In genomic region chr4:129827611-129828010, GRCm38 (mm10) we compare ENCODE assay signal across 19 mouse cellular contexts. TPM values are rescaled to one million over a fixed set of nuclear protein-coding genes. Genes with fewer than 3 reads are reported as not detected.
DNase-seq lines count a peak whose midpoint lies in the region; ATAC-seq and TF ChIP-seq lines count a peak whose summit lies in the region.
"Had no signal": no experiment of that assay in that cellular context is flagged by ENCODE, and none has a peak within 500 bp of the region (broad histone marks: within the 10 kb centered on the region; RNA-seq: fewer than 3 reads in every experiment).

No protein-coding gene starts in this region.

- no peaks in the 10 kb centered on the region for H3K9me3 ChIP-seq in heart, embryonic 14.5 days (ENCODE audit: control insufficient read depth, low read length)
- H3K9me3 ChIP-seq in CH12.LX (replicated peaks; ENCODE audit: low read length) = no peaks in the 10 kb centered on the region
- H3K9me3 ChIP-seq in forebrain, embryonic 11.5 days (ENCODE audit: control insufficient read depth, low read length) = no peaks in the 10 kb centered on the region
- H3K9me3 ChIP-seq: embryonic facial prominence, embryonic 15.5 days; forebrain, embryonic 15.5 days; hindbrain, embryonic 13.5 days; neural tube, embryonic 12.5 days had no signal

- H3K27me3 ChIP-seq in heart, embryonic 14.5 days (ENCODE audit: control insufficient read depth, insufficient read depth, low read length) = no peaks in the 10 kb centered on the region
- H3K27me3 ChIP-seq in CH12.LX (replicated peaks) (no peaks in the 10 kb centered on the region), myocyte (ENCODE audit: control insufficient read depth, insufficient read depth, insufficient read length) (no peaks in the 10 kb centered on the region)
- H3K27me3 ChIP-seq in forebrain, embryonic 11.5 days (ENCODE audit: control insufficient read depth, insufficient read depth, low read length) = no peaks in the 10 kb centered on the region
- H3K27me3 ChIP-seq: embryonic facial prominence, embryonic 15.5 days; forebrain, embryonic 15.5 days; hindbrain, embryonic 13.5 days; neural tube, embryonic 12.5 days had no signal

- H3K27ac ChIP-seq in heart, embryonic 14.5 days (replicated peaks in 1 of 2; ENCODE audit: control insufficient read depth in 1 of 2, insufficient read depth in 1 of 2, low read depth in 2 of 2, low read length in 2 of 2) = peak overlapping the region in 1 of 2 experiments; percentile 54; a peak in 3 of 4 replicates
- H3K27ac ChIP-seq in CH12.LX (ENCODE audit: insufficient read depth, low read depth) = peak overlapping the region; percentile 76
- H3K27ac ChIP-seq in forebrain, embryonic 11.5 days (ENCODE audit: low read depth, low read length) = no peak overlapping the region
- H3K27ac ChIP-seq: embryonic facial prominence, embryonic 15.5 days; forebrain, embryonic 15.5 days; hindbrain, embryonic 13.5 days; neural tube, embryonic 12.5 days had no signal

- TF ChIP-seq POLR2A in CH12.LX (IDR thresholded peaks at IDR 0.05; ENCODE audit: low read depth, low read length) (no peak), myocyte (IDR thresholded peaks at IDR 0.05; ENCODE audit: insufficient read length, low read depth) (no peak)

- no peak for ATAC-seq in heart, embryonic 14.5 days (ENCODE audit: insufficient number of reproducible peaks, insufficient read depth, low FRiP score, low read depth)
- ATAC-seq in forebrain, embryonic 11.5 days (replicated peaks; ENCODE audit: low FRiP score) = no peak
- ATAC-seq: forebrain, embryonic 15.5 days had no signal

- TF ChIP-seq CTCF in CH12.LX (conservative IDR thresholded peaks at IDR 0.05 in 1 of 2, IDR thresholded peaks at IDR 0.05 in 1 of 2; ENCODE audit: low read depth in 2 of 2, low read length in 2 of 2) = no peak

- in situ Hi-C loops in CH12.LX (cut with MboI; ENCODE audit: low pct_ligation_motif_present, low pct_unique_long_range_greater_than_20kb, low sequenced_read_pairs) = no loop called here

- peak overlapping the region; percentile 38 for H3K4me2 ChIP-seq in heart, embryonic 14.5 days (ENCODE audit: low read length)
- H3K4me2 ChIP-seq in CH12.LX (ENCODE audit: insufficient read depth, low read depth, poor library complexity, severe bottlenecking) (peak overlapping the region; percentile 48), myocyte (ENCODE audit: low read depth) (peak overlapping the region; percentile 71)
- H3K4me2 ChIP-seq in forebrain, embryonic 11.5 days (ENCODE audit: low read depth, low read length, severe bottlenecking) = no peak overlapping the region
- H3K4me2 ChIP-seq: embryonic facial prominence, embryonic 15.5 days; forebrain, embryonic 15.5 days; hindbrain, embryonic 13.5 days; neural tube, embryonic 12.5 days had no signal

- peak overlapping the region; percentile 43 for H3K9ac ChIP-seq in heart, embryonic 14.5 days (ENCODE audit: low read length)
- peak overlapping the region; percentile 69 for H3K9ac ChIP-seq in CH12.LX (ENCODE audit: insufficient read depth, low read depth)
- H3K9ac ChIP-seq in forebrain, embryonic 11.5 days (ENCODE audit: low read length) = no peak overlapping the region
- H3K9ac ChIP-seq: embryonic facial prominence, embryonic 15.5 days; forebrain, embryonic 15.5 days; hindbrain, embryonic 13.5 days; neural tube, embryonic 12.5 days had no signal

- H3K4me1 ChIP-seq in heart, embryonic 14.5 days (ENCODE audit: control insufficient read depth in 2 of 2, insufficient read depth in 2 of 2, low read length in 2 of 2) = peaks cover 7 to 62% of the 10 kb centered on the region in 2 experiments
- H3K4me1 ChIP-seq in CH12.LX (ENCODE audit: control insufficient read depth in 1 of 2, insufficient read depth in 2 of 2) = peaks cover 7 to 85% of the 10 kb centered on the region in 2 experiments
- peaks cover under 1% of the 10 kb centered on the region; the same call in 1 of the 2 replicates for H3K4me1 ChIP-seq in forebrain, embryonic 11.5 days (replicated peaks; ENCODE audit: control insufficient read depth, insufficient read depth, low read length)

- TF ChIP-seq EP300 in CH12.LX (IDR thresholded peaks at IDR 0.05; ENCODE audit: low read length) = peak; percentile 85

- 60% methylated on average over 3 of the region's 3 CpGs for WGBS in heart, embryonic 14.5 days
- 94% methylated on average over 3 of the region's 3 CpGs for WGBS in forebrain, embryonic 11.5 days

- H3ac ChIP-seq in myocyte (ENCODE audit: control insufficient read depth, insufficient read length) = no peak overlapping the region

- no peak overlapping the region for H3K4me3 ChIP-seq in heart, embryonic 14.5 days (ENCODE audit: control insufficient read depth in 1 of 2, insufficient read depth in 1 of 2, low read depth in 1 of 2, low read length in 2 of 2)
- no peak overlapping the region for H3K4me3 ChIP-seq in CH12.LX (replicated peaks in 1 of 3; ENCODE audit: low read depth in 2 of 3, low read length in 2 of 3, poor library complexity in 1 of 3)
- H3K4me3 ChIP-seq in myocyte = no peak overlapping the region
- H3K4me3 ChIP-seq in forebrain, embryonic 11.5 days (ENCODE audit: low read depth, low read length) = no peak overlapping the region
- H3K4me3 ChIP-seq: embryonic facial prominence, embryonic 15.5 days; forebrain, embryonic 15.5 days; hindbrain, embryonic 13.5 days; neural tube, embryonic 12.5 days had no signal

- no peaks in the 10 kb centered on the region for H3K36me3 ChIP-seq in heart, embryonic 14.5 days (ENCODE audit: control insufficient read depth, insufficient read depth, low read length)
- H3K36me3 ChIP-seq in CH12.LX (replicated peaks in 1 of 2; ENCODE audit: control insufficient read depth in 1 of 2, insufficient read depth in 1 of 2, low read length in 1 of 2) = peaks cover 5 to 28% of the 10 kb centered on the region in 2 experiments
- no peaks in the 10 kb centered on the region for H3K36me3 ChIP-seq in myocyte (ENCODE audit: control insufficient read depth, insufficient read depth)
- H3K36me3 ChIP-seq in forebrain, embryonic 11.5 days (ENCODE audit: control insufficient read depth, insufficient read depth, low read length) = no peaks in the 10 kb centered on the region
- H3K36me3 ChIP-seq: embryonic facial prominence, embryonic 15.5 days; forebrain, embryonic 15.5 days; hindbrain, embryonic 13.5 days; neural tube, embryonic 12.5 days had no signal

- no peak for DNase-seq in heart, adult 11 months
- peak; percentile 47 for DNase-seq in CD4-positive, CD25-positive, alpha-beta regulatory T cell, adult 2 months (ENCODE audit: low read depth, low spot score)
- DNase-seq in CH12.LX (ENCODE audit: extremely low read depth) = peak; percentile 59
- no peak for DNase-seq in forebrain, embryonic 11.5 days (ENCODE audit: low spot score)
- no peak for DNase-seq in layer of hippocampus, adult 8-10 months (ENCODE audit: low spot score in 2 of 2)
- DNase-seq: adrenal gland, postnatal 10 days; cerebellum, adult 9-10 months; kidney, adult 9 months; kidney, postnatal 14 days; lung, postnatal 4 days; midbrain, embryonic 14.5 days; right cerebral cortex, postnatal 25 days; thymus, postnatal 25 days had no signal

- dilution Hi-C loops in CH12.LX (cut with MboI; ENCODE audit: extremely low pct_ligation_motif_present, extremely low pct_unique_long_range_greater_than_20kb, low sequenced_read_pairs) = no loop called here

- TF ChIP-seq RAD21 in CH12.LX (IDR thresholded peaks at IDR 0.05; ENCODE audit: low read depth, low read length) = no peak

- H3K79me2 ChIP-seq in CH12.LX (replicated peaks; ENCODE audit: control insufficient read depth, extremely low read depth, insufficient read depth, poor library complexity, severe bottlenecking) (peaks cover 93% of the 10 kb centered on the region), myocyte (ENCODE audit: control insufficient read depth, insufficient read depth) (peaks cover 99% of the 10 kb centered on the region)

TF ChIP-seq in CH12.LX, 34 proteins besides CTCF, POLR2A, EP300 and RAD21 (continues in another document):
- TF ChIP-seq CHD1 (IDR thresholded peaks at IDR 0.05; ENCODE audit: low read depth, low read length) (peak; percentile 91; the same call in 1 of the 2 replicates), ZC3H11A (IDR thresholded peaks at IDR 0.05; ENCODE audit: low read depth, low read length) (no peak), IRF4 (IDR thresholded peaks at IDR 0.05; ENCODE audit: low read depth, low read length) (peak; percentile 87), JUND (conservative IDR thresholded peaks at IDR 0.05; ENCODE audit: low read depth, low read length) (peak; percentile 92), ZMIZ1 (IDR thresholded peaks at IDR 0.05; ENCODE audit: low read depth, low read length) (no peak), ETS1 (conservative IDR thresholded peaks at IDR 0.05; ENCODE audit: low read depth, low read length) (peak; percentile 91), CHD2 (IDR thresholded peaks at IDR 0.05; ENCODE audit: low read length) (no peak), TCF12 (IDR thresholded peaks at IDR 0.05; ENCODE audit: low read depth, low read length) (peak; percentile 58; the same call in 1 of the 2 replicates), MXI1 (IDR thresholded peaks at IDR 0.05; ENCODE audit: low read depth, low read length) (peak; percentile 54), NRF1 (IDR thresholded peaks at IDR 0.05; ENCODE audit: low read depth, low read length) (peak; percentile 44; the same call in 1 of the 2 replicates)

TF ChIP-seq in myocyte, 11 proteins besides CTCF, POLR2A, EP300 and RAD21 (continues in another document):
- no peak for TF ChIP-seq CEBPB (IDR thresholded peaks at IDR 0.05; ENCODE audit: insufficient read depth, poor library complexity, severe bottlenecking)
- TF ChIP-seq TCF3 (IDR thresholded peaks at IDR 0.05; ENCODE audit: insufficient read length, low read depth) = no peak
- no peak for TF ChIP-seq MYOG (IDR thresholded peaks at IDR 0.05; ENCODE audit: control insufficient read depth in 1 of 3, insufficient read depth in 1 of 3, insufficient read length in 2 of 3, low read depth in 2 of 3)
- TF ChIP-seq E2F4 (IDR thresholded peaks at IDR 0.05; ENCODE audit: insufficient read depth) = no peak
- no peak for TF ChIP-seq MYOD1 (IDR thresholded peaks at IDR 0.05; ENCODE audit: control insufficient read depth in 1 of 3, insufficient read length in 2 of 3, low read depth in 2 of 3)
- no peak for TF ChIP-seq POLR2AphosphoS2 (IDR thresholded peaks at IDR 0.05; ENCODE audit: insufficient read length, low read depth)
- TF ChIP-seq REST (IDR thresholded peaks at IDR 0.05; ENCODE audit: insufficient read depth, insufficient read length) = no peak
- TF ChIP-seq USF1 (IDR thresholded peaks at IDR 0.05; ENCODE audit: low read depth) = no peak
- TF ChIP-seq TCF12 (IDR thresholded peaks at IDR 0.05; ENCODE audit: insufficient read depth, poor library complexity, severe bottlenecking) = no peak
- TF ChIP-seq SRF (IDR thresholded peaks at IDR 0.05; ENCODE audit: control insufficient read depth, insufficient read length, low read depth) = no peak

RNA-seq across cellular contexts. Expression of gene Ptp4a2, which starts 16.6 kb away (rescaled TPM):
- polyA plus RNA-seq in heart, embryonic 14.5 days (2014; fragmentation: Nextera tagmentation; extraction: Ambion mirVana) = 350 and 362 TPM in 2 replicates
- total RNA-seq in CH12.LX (2012; rRNA removed) (113 and 163 TPM in 2 replicates), CH12.LX (2014; rRNA removed) (415 and 493 TPM in 2 replicates)
- polyA plus RNA-seq in CH12.LX (2012; ENCODE audit: insufficient read length, low read depth) (327 and 467 TPM in 2 replicates), myocyte (2012; fragmentation: generic; extraction: Trizol) (138 TPM)
- 355 and 395 TPM in 2 replicates for polyA plus RNA-seq in forebrain, embryonic 11.5 days (2014; fragmentation: Nextera tagmentation; extraction: Ambion mirVana)
- total RNA-seq in layer of hippocampus, adult 8-10 months (2022) = 100 to 1,000 TPM; 138 to 173 (median 144) TPM

Comparison
In these comparisons a context has a peak if more than half of its experiments do, and no peak if none do; other contexts are left out.
1. DNase-seq: peak in CD4-positive, CD25-positive, alpha-beta regulatory T cell, adult 2 months (single experiment) and CH12.LX (single experiment); none in heart, adult 11 months (single experiment), forebrain, embryonic 11.5 days (single experiment) and layer of hippocampus, adult 8-10 months (0 of 2).